Mouse (Mus musculus): ENCODE measurements at regions not wholly inside any gene's neighbourhood (a gene's known extent, or its start where the extent isn't known, plus 50 kb on each side); places are given as distances from the start of the nearest gene placed in this dataset.

GRCm38 (mm10) chr11:27105920-27106319, 512.1 kb upstream of the Vrk2 start:
- H3K4me2 ChIP-seq (ENCODE audit: insufficient read depth, low read depth, poor library complexity, severe bottlenecking), result no peak overlapping the region
- H3K27ac ChIP-seq (ENCODE audit: insufficient read depth, low read depth), result no peak overlapping the region
- no peak overlapping the region for H3K9ac ChIP-seq (ENCODE audit: insufficient read depth, low read depth)
- H3K4me3 ChIP-seq (replicated peaks in 1 of 3; ENCODE audit: low read depth in 2 of 3, low read length in 2 of 3, poor library complexity in 1 of 3), result no peak overlapping the region
- no peaks in the 10 kb centered on the region for H3K27me3 ChIP-seq (replicated peaks)
- dilution Hi-C loops (cut with MboI; ENCODE audit: extremely low pct_ligation_motif_present, extremely low pct_unique_long_range_greater_than_20kb, low sequenced_read_pairs) (no loop called here), in situ Hi-C loops (cut with MboI; ENCODE audit: low pct_ligation_motif_present, low pct_unique_long_range_greater_than_20kb, low sequenced_read_pairs) (no loop called here)
- H3K9me3 ChIP-seq (replicated peaks; ENCODE audit: low read length), result peaks cover 3% of the 10 kb centered on the region
- H3K79me2 ChIP-seq (replicated peaks; ENCODE audit: control insufficient read depth, extremely low read depth, insufficient read depth, poor library complexity, severe bottlenecking), result no peaks in the 10 kb centered on the region
- H3K4me1 ChIP-seq (ENCODE audit: control insufficient read depth in 1 of 2, insufficient read depth in 2 of 2), result peaks cover 9 to 32% of the 10 kb centered on the region in 2 experiments
- no peaks in the 10 kb centered on the region for H3K36me3 ChIP-seq (replicated peaks in 1 of 2; ENCODE audit: control insufficient read depth in 1 of 2, insufficient read depth in 1 of 2, low read length in 1 of 2)
- TF ChIP-seq USF1 (IDR thresholded peaks at IDR 0.05; ENCODE audit: low read depth, low read length) (no peak), CHD2 (IDR thresholded peaks at IDR 0.05; ENCODE audit: low read length) (no peak), NELFE (IDR thresholded peaks at IDR 0.05; ENCODE audit: low read depth, low read length) (no peak), ZMIZ1 (IDR thresholded peaks at IDR 0.05; ENCODE audit: low read depth, low read length) (no peak), KAT2A (IDR thresholded peaks at IDR 0.05; ENCODE audit: insufficient replicate concordance, low read length) (no peak), CHD1 (IDR thresholded peaks at IDR 0.05; ENCODE audit: low read depth, low read length) (no peak), ZC3H11A (IDR thresholded peaks at IDR 0.05; ENCODE audit: low read depth, low read length) (no peak), RAD21 (IDR thresholded peaks at IDR 0.05; ENCODE audit: low read depth, low read length) (no peak), ZKSCAN1 (IDR thresholded peaks at IDR 0.05; ENCODE audit: borderline replicate concordance, low read depth, low read length) (no peak)
- DNase-seq (ENCODE audit: extremely low read depth), result no peak

GRCm38 (mm10) chr11:27102906-27103305, 509.1 kb upstream of the Vrk2 start:
- Histone ChIP-seq H3K4me2 (ENCODE audit: insufficient read depth, low read depth, poor library complexity, severe bottlenecking) (no peak overlapping the region), H3K79me2 (replicated peaks; ENCODE audit: control insufficient read depth, extremely low read depth, insufficient read depth, poor library complexity, severe bottlenecking) (no peaks in the 10 kb centered on the region), H3K9ac (ENCODE audit: insufficient read depth, low read depth) (no peak overlapping the region), H3K27ac (ENCODE audit: insufficient read depth, low read depth) (no peak overlapping the region; the same call in 1 of the 2 replicates), H3K36me3 (replicated peaks in 1 of 2; ENCODE audit: control insufficient read depth in 1 of 2, insufficient read depth in 1 of 2, low read length in 1 of 2) (no peaks in the 10 kb centered on the region), H3K9me3 (replicated peaks; ENCODE audit: low read length) (peaks cover 3% of the 10 kb centered on the region), H3K27me3 (replicated peaks) (no peaks in the 10 kb centered on the region), H3K4me1 (ENCODE audit: control insufficient read depth in 1 of 2, insufficient read depth in 2 of 2) (peaks cover 9 to 57% of the 10 kb centered on the region in 2 experiments), H3K4me3 (replicated peaks in 1 of 3; ENCODE audit: low read depth in 2 of 3, low read length in 2 of 3, poor library complexity in 1 of 3) (no peak overlapping the region)
- TF ChIP-seq EP300 (IDR thresholded peaks at IDR 0.05; ENCODE audit: low read length) (peak; percentile 61), ETS1 (conservative IDR thresholded peaks at IDR 0.05; ENCODE audit: low read depth, low read length) (0 out of 2 replicates have a peak, but pooled peaks have one; percentile 14), MAX (IDR thresholded peaks at IDR 0.05; ENCODE audit: low read length) (no peak)
- in situ Hi-C loops (cut with MboI; ENCODE audit: low pct_ligation_motif_present, low pct_unique_long_range_greater_than_20kb, low sequenced_read_pairs) (no loop called here), dilution Hi-C loops (cut with MboI; ENCODE audit: extremely low pct_ligation_motif_present, extremely low pct_unique_long_range_greater_than_20kb, low sequenced_read_pairs) (no loop called here)
- DNase-seq (ENCODE audit: extremely low read depth), result peak; percentile 54

GRCm38 (mm10) chr11:27102045-27102444, 508.2 kb upstream of the Vrk2 start:
- H3K4me2 ChIP-seq (ENCODE audit: insufficient read depth, low read depth, poor library complexity, severe bottlenecking), result peak overlapping the region; percentile 78; the same call in 1 of the 2 replicates
- dilution Hi-C loops (cut with MboI; ENCODE audit: extremely low pct_ligation_motif_present, extremely low pct_unique_long_range_greater_than_20kb, low sequenced_read_pairs) (no loop called here), in situ Hi-C loops (cut with MboI; ENCODE audit: low pct_ligation_motif_present, low pct_unique_long_range_greater_than_20kb, low sequenced_read_pairs) (no loop called here)
- peaks cover 3% of the 10 kb centered on the region for H3K9me3 ChIP-seq (replicated peaks; ENCODE audit: low read length)
- no peaks in the 10 kb centered on the region for H3K36me3 ChIP-seq (replicated peaks in 1 of 2; ENCODE audit: control insufficient read depth in 1 of 2, insufficient read depth in 1 of 2, low read length in 1 of 2)
- no peak overlapping the region for H3K4me3 ChIP-seq (replicated peaks in 1 of 3; ENCODE audit: low read depth in 2 of 3, low read length in 2 of 3, poor library complexity in 1 of 3)
- DNase-seq (ENCODE audit: extremely low read depth), result peak; percentile 93
- no peaks in the 10 kb centered on the region for H3K79me2 ChIP-seq (replicated peaks; ENCODE audit: control insufficient read depth, extremely low read depth, insufficient read depth, poor library complexity, severe bottlenecking)
- H3K27me3 ChIP-seq (replicated peaks), result no peaks in the 10 kb centered on the region
- peak overlapping the region; percentile 55 for H3K27ac ChIP-seq (ENCODE audit: insufficient read depth, low read depth)
- H3K4me1 ChIP-seq (ENCODE audit: control insufficient read depth in 1 of 2, insufficient read depth in 2 of 2), result peaks cover 12 to 66% of the 10 kb centered on the region in 2 experiments
- no peak overlapping the region for H3K9ac ChIP-seq (ENCODE audit: insufficient read depth, low read depth)
- TF ChIP-seq CTCF (conservative IDR thresholded peaks at IDR 0.05 in 1 of 2, IDR thresholded peaks at IDR 0.05 in 1 of 2; ENCODE audit: low read depth in 2 of 2, low read length in 2 of 2) (no peak), GABPA (IDR thresholded peaks at IDR 0.05; ENCODE audit: insufficient replicate concordance, low read depth, low read length) (no peak), JUN (IDR thresholded peaks at IDR 0.05; ENCODE audit: insufficient read depth, low read depth, low read length) (peak; percentile 88), POLR2AphosphoS2 (IDR thresholded peaks at IDR 0.05; ENCODE audit: low read depth, low read length) (no peak), JUND (conservative IDR thresholded peaks at IDR 0.05; ENCODE audit: low read depth, low read length) (peak; percentile 89), SIN3A (IDR thresholded peaks at IDR 0.05; ENCODE audit: low read length) (peak; percentile 44; the same call in 1 of the 2 replicates), RCOR1 (conservative IDR thresholded peaks at IDR 0.05; ENCODE audit: low read depth, low read length) (peak; percentile 73), ZC3H11A (IDR thresholded peaks at IDR 0.05; ENCODE audit: low read depth, low read length) (no peak), IRF4 (IDR thresholded peaks at IDR 0.05; ENCODE audit: low read depth, low read length) (peak; percentile 97), USF1 (IDR thresholded peaks at IDR 0.05; ENCODE audit: low read depth, low read length) (no peak), PAX5 (IDR thresholded peaks at IDR 0.05; ENCODE audit: low read length) (peak; percentile 68; the same call in 1 of the 2 replicates), MAFK (IDR thresholded peaks at IDR 0.05; ENCODE audit: insufficient replicate concordance, low read length) (peak; percentile 61), UBTF (IDR thresholded peaks at IDR 0.05; ENCODE audit: low read depth, low read length) (no peak), ZMIZ1 (IDR thresholded peaks at IDR 0.05; ENCODE audit: low read depth, low read length) (no peak), NRF1 (IDR thresholded peaks at IDR 0.05; ENCODE audit: low read depth, low read length) (no peak), E2F4 (IDR thresholded peaks at IDR 0.05; ENCODE audit: insufficient replicate concordance, low read depth, low read length) (no peak), HCFC1 (IDR thresholded peaks at IDR 0.05; ENCODE audit: low read depth, low read length) (no peak)

All from CH12.LX (cell line).